Mouse (Mus musculus): ENCODE data around the gene Arl14. TPM values are rescaled to one million over a fixed set of nuclear protein-coding genes. Genes with fewer than 3 reads are reported as not detected.

Gene Arl14
- total RNA-seq (2012; rRNA removed): not detected in 2 replicates

GRCm38 (mm10) chr3:69221806-69222501, at the start of gene Arl14:
Gene Arl14, plus strand, starts transcription at chr3:69222419.
- in situ Hi-C loops (cut with MboI; ENCODE audit: low sequenced_read_pairs in 2 of 2, unreplicated experiment in 2 of 2): no loop called here
- H3K9ac ChIP-seq (ENCODE audit: insufficient read depth, low read depth, low read length, poor library complexity, severe bottlenecking): no peak within 1 kb of the TSS
- H3K4me3 ChIP-seq (ENCODE audit: insufficient read depth in 1 of 2, low read depth in 1 of 2, low read length in 2 of 2, poor library complexity in 1 of 2, severe bottlenecking in 1 of 2): no peak within 1 kb of the TSS
- TF ChIP-seq HCFC1 (IDR thresholded peaks at IDR 0.05; ENCODE audit: borderline replicate concordance, insufficient read depth, low read length) (no peak), ZNF384 (IDR thresholded peaks at IDR 0.05; ENCODE audit: low read depth, low read length) (no peak), CHD2 (IDR thresholded peaks at IDR 0.05; ENCODE audit: low read depth, low read length) (no peak), ZC3H11A (IDR thresholded peaks at IDR 0.05; ENCODE audit: borderline replicate concordance, low read depth, low read length) (no peak), MAFK (IDR thresholded peaks at IDR 0.05; ENCODE audit: insufficient read depth, low read depth, low read length) (no peak)
- no peak within 1 kb of the TSS for H3K27ac ChIP-seq (ENCODE audit: insufficient read depth, low read depth, low read length, poor library complexity, severe bottlenecking)
- H3K4me1 ChIP-seq (ENCODE audit: control insufficient read depth in 2 of 2, insufficient read depth in 2 of 2, low read length in 2 of 2, poor library complexity in 1 of 2): no peaks in the 10 kb centered on the region; a peak in 1 of 4 replicates
- no peak for DNase-seq (ENCODE audit: low read depth, low spot score)
- H3K9me3 ChIP-seq (ENCODE audit: control insufficient read depth, insufficient read depth, low read depth, low read length): no peaks in the 10 kb centered on the region
- no peaks in the 10 kb centered on the region for H3K36me3 ChIP-seq (ENCODE audit: control insufficient read depth, insufficient read depth, low read length, poor library complexity, severe bottlenecking)

- Histone ChIP-seq H3K27ac (ENCODE audit: insufficient read depth, low read depth, low read length, poor library complexity, severe bottlenecking) (no peak overlapping the region), H3K4me3 (ENCODE audit: insufficient read depth in 1 of 2, low read depth in 1 of 2, low read length in 2 of 2, poor library complexity in 1 of 2, severe bottlenecking in 1 of 2) (no peak overlapping the region)
Observed at GRCm38 (mm10) chr3:69175229-69175628, 47.0 kb upstream of the Arl14 start.

GRCm38 (mm10) chr3:69177168-69177797, 44.9 kb upstream of the Arl14 start:
- Histone ChIP-seq H3K9ac (ENCODE audit: insufficient read depth, low read depth, low read length, poor library complexity, severe bottlenecking) (no peak overlapping the region), H3K36me3 (ENCODE audit: control insufficient read depth, insufficient read depth, low read length, poor library complexity, severe bottlenecking) (no peaks in the 10 kb centered on the region), H3K4me3 (ENCODE audit: insufficient read depth in 1 of 2, low read depth in 1 of 2, low read length in 2 of 2, poor library complexity in 1 of 2, severe bottlenecking in 1 of 2) (no peak overlapping the region), H3K9me3 (ENCODE audit: control insufficient read depth, insufficient read depth, low read depth, low read length) (no peaks in the 10 kb centered on the region), H3K27ac (ENCODE audit: insufficient read depth, low read depth, low read length, poor library complexity, severe bottlenecking) (no peak overlapping the region), H3K4me1 (ENCODE audit: control insufficient read depth in 2 of 2, insufficient read depth in 2 of 2, low read length in 2 of 2, poor library complexity in 1 of 2) (no peaks in the 10 kb centered on the region)
- in situ Hi-C loops (cut with MboI; ENCODE audit: low sequenced_read_pairs in 2 of 2, unreplicated experiment in 2 of 2): no loop called here
- DNase-seq (ENCODE audit: low read depth, low spot score): no peak
- no peak for TF ChIP-seq HCFC1 (IDR thresholded peaks at IDR 0.05; ENCODE audit: borderline replicate concordance, insufficient read depth, low read length)
- no peak for TF ChIP-seq ZC3H11A (IDR thresholded peaks at IDR 0.05; ENCODE audit: borderline replicate concordance, low read depth, low read length)
- no peak for TF ChIP-seq CHD2 (IDR thresholded peaks at IDR 0.05; ENCODE audit: low read depth, low read length)
- no peak for TF ChIP-seq ZNF384 (IDR thresholded peaks at IDR 0.05; ENCODE audit: low read depth, low read length)
- no peak for TF ChIP-seq MAFK (IDR thresholded peaks at IDR 0.05; ENCODE audit: insufficient read depth, low read depth, low read length)

More at GRCm38 (mm10) chr3:69175229-69175628, 47.0 kb upstream of the Arl14 start:
- TF ChIP-seq CHD2 (IDR thresholded peaks at IDR 0.05; ENCODE audit: low read depth, low read length) (no peak), ZC3H11A (IDR thresholded peaks at IDR 0.05; ENCODE audit: borderline replicate concordance, low read depth, low read length) (no peak), HCFC1 (IDR thresholded peaks at IDR 0.05; ENCODE audit: borderline replicate concordance, insufficient read depth, low read length) (no peak)
- Histone ChIP-seq H3K36me3 (ENCODE audit: control insufficient read depth, insufficient read depth, low read length, poor library complexity, severe bottlenecking) (no peaks in the 10 kb centered on the region), H3K4me1 (ENCODE audit: control insufficient read depth in 2 of 2, insufficient read depth in 2 of 2, low read length in 2 of 2, poor library complexity in 1 of 2) (no peaks in the 10 kb centered on the region), H3K9ac (ENCODE audit: insufficient read depth, low read depth, low read length, poor library complexity, severe bottlenecking) (no peak overlapping the region), H3K9me3 (ENCODE audit: control insufficient read depth, insufficient read depth, low read depth, low read length) (no peaks in the 10 kb centered on the region)
- no peak for DNase-seq (ENCODE audit: low read depth, low spot score)
- in situ Hi-C loops (cut with MboI; ENCODE audit: low sequenced_read_pairs in 2 of 2, unreplicated experiment in 2 of 2): no loop called here

GRCm38 (mm10) chr3:69177914-69178313, 44.3 kb upstream of the Arl14 start:
- TF ChIP-seq CHD2 (IDR thresholded peaks at IDR 0.05; ENCODE audit: low read depth, low read length) (no peak), ZC3H11A (IDR thresholded peaks at IDR 0.05; ENCODE audit: borderline replicate concordance, low read depth, low read length) (no peak), ZNF384 (IDR thresholded peaks at IDR 0.05; ENCODE audit: low read depth, low read length) (no peak), HCFC1 (IDR thresholded peaks at IDR 0.05; ENCODE audit: borderline replicate concordance, insufficient read depth, low read length) (no peak), MAFK (IDR thresholded peaks at IDR 0.05; ENCODE audit: insufficient read depth, low read depth, low read length) (no peak)

More at GRCm38 (mm10) chr3:69177914-69178313, 44.3 kb upstream of the Arl14 start:
- Histone ChIP-seq H3K36me3 (ENCODE audit: control insufficient read depth, insufficient read depth, low read length, poor library complexity, severe bottlenecking) (no peaks in the 10 kb centered on the region), H3K27ac (ENCODE audit: insufficient read depth, low read depth, low read length, poor library complexity, severe bottlenecking) (no peak overlapping the region), H3K9ac (ENCODE audit: insufficient read depth, low read depth, low read length, poor library complexity, severe bottlenecking) (no peak overlapping the region), H3K4me3 (ENCODE audit: insufficient read depth in 1 of 2, low read depth in 1 of 2, low read length in 2 of 2, poor library complexity in 1 of 2, severe bottlenecking in 1 of 2) (no peak overlapping the region), H3K4me1 (ENCODE audit: control insufficient read depth in 2 of 2, insufficient read depth in 2 of 2, low read length in 2 of 2, poor library complexity in 1 of 2) (no peaks in the 10 kb centered on the region), H3K9me3 (ENCODE audit: control insufficient read depth, insufficient read depth, low read depth, low read length) (no peaks in the 10 kb centered on the region)
- DNase-seq (ENCODE audit: low read depth, low spot score): no peak
- in situ Hi-C loops (cut with MboI; ENCODE audit: low sequenced_read_pairs in 2 of 2, unreplicated experiment in 2 of 2): no loop called here

All from ES-E14 (cell line).